Mouse (Mus musculus): Measurements from ENCODE around the gene Cnot9.

GRCm38 (mm10) chr1:74559061-74559460 lies 53.2 kb downstream of the Cnot9 start:
- TF ChIP-seq CTCF (IDR thresholded peaks at IDR 0.05; ENCODE audit: borderline replicate concordance, insufficient read depth, low read depth, low read length) = no peak
- TF ChIP-seq POLR2A (IDR thresholded peaks at IDR 0.05; ENCODE audit: borderline replicate concordance, insufficient read depth, low read length) = no peak
